16 mouse cellular contexts compared by ENCODE assay signal in the genomic region with DNA sequence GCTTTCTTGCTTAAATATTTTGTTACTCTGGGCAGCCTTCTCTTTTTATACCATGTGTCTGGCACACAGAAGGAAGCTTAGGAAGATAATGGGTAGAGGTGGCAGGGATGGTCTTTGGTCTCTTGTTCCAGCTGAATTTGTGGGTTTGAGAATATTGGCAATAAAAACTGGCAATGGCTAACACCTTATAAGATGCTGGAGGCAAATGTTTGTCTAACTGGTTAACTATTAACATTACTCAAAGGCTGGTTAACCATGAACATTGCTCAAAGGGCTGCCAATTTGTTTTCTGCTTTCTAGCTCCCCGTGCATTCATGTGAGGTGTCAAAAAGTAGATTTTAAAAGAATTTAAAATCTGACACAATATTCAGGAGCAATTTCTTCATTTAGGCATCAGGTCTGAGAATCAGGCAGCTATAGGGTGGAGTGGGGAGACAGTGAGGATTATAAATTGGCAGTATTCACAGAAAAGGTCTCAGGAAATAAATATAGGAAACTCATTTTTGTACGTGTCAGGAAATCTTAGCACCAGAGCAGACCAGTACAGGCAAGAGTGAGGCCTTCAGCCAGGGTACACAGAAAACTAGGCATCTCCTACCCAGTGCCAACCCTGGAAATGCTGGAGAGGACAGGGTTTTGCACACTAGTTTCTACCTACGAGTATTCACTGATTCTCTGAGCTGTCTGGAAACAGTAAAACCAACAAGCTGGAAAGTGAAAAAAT.
DNase-seq lines count a peak whose midpoint lies in the region; ATAC-seq and TF ChIP-seq lines count a peak whose summit lies in the region.
"Had no signal": no experiment of that assay in that cellular context is flagged by ENCODE, and none has a peak within 500 bp of the region (broad histone marks: within the 10 kb centered on the region; RNA-seq: fewer than 3 reads in every experiment).

No protein-coding gene starts in this region.

- TF ChIP-seq POLR2A in thymus, adult 2 months (IDR thresholded peaks at IDR 0.05; ENCODE audit: control insufficient read depth, extremely low read depth, insufficient read depth, low read length, poor library complexity), result no peak

- DNase-seq in hindbrain, embryonic 11.5 days (ENCODE audit: low spot score), result no peak
- DNase-seq in kidney, postnatal 10 days, result peak; percentile 16
- DNase-seq in thymus, adult 2 months, result no peak
- no peak for DNase-seq in cerebellum, postnatal 4 days (ENCODE audit: low spot score in 2 of 2)
- DNase-seq in thymus, postnatal 4 days, result no peak
- DNase-seq: adrenal gland, adult 2 months; cerebellum, adult 8-10 months; embryo, embryonic 11 days; gastrocnemius, postnatal 36 days; lung, embryonic 14.5 days had no signal

- peaks cover 4% of the 10 kb centered on the region; the same call in 1 of the 2 replicates for H3K4me1 ChIP-seq in hindbrain, embryonic 16.5 days (ENCODE audit: control insufficient read depth, insufficient read depth, low read depth, low read length)
- H3K4me1 ChIP-seq in hindbrain, embryonic 11.5 days (replicated peaks; ENCODE audit: control insufficient read depth, insufficient read depth, low read length), result no peaks in the 10 kb centered on the region
- H3K4me1 ChIP-seq in intestine, postnatal 0 days (replicated peaks; ENCODE audit: control insufficient read depth, insufficient read depth, low read length), result no peaks in the 10 kb centered on the region
- H3K4me1 ChIP-seq in neural tube, embryonic 15.5 days, result peaks cover 4% of the 10 kb centered on the region
- H3K4me1 ChIP-seq in thymus, adult 2 months (replicated peaks; ENCODE audit: control insufficient read depth, insufficient read depth, low read length), result no peaks in the 10 kb centered on the region
- H3K4me1 ChIP-seq: limb, embryonic 10.5 days had no signal

- H3K27ac ChIP-seq in hindbrain, embryonic 16.5 days (ENCODE audit: low read depth, low read length), result no peak overlapping the region
- H3K27ac ChIP-seq in hindbrain, embryonic 11.5 days (ENCODE audit: low read depth, low read length), result no peak overlapping the region
- H3K27ac ChIP-seq in intestine, postnatal 0 days (ENCODE audit: low read depth, low read length), result peak overlapping the region; percentile 50
- 0 out of 2 replicates have a peak overlapping the region, but pooled peaks have one; percentile 41 for H3K27ac ChIP-seq in neural tube, embryonic 15.5 days (replicated peaks)
- H3K27ac ChIP-seq in thymus, adult 2 months (ENCODE audit: control insufficient read depth, insufficient read depth, low read length), result no peak overlapping the region
- H3K27ac ChIP-seq: heart, embryonic 13.5 days; limb, embryonic 10.5 days had no signal

- WGBS in hindbrain, embryonic 16.5 days, result 63% methylated on average over 3 of the region's 3 CpGs
- 75% methylated on average over 3 of the region's 3 CpGs for WGBS in hindbrain, embryonic 11.5 days
- 30% methylated on average over 3 of the region's 3 CpGs for WGBS in intestine, postnatal 0 days
- 47% methylated on average over 3 of the region's 3 CpGs for WGBS in neural tube, embryonic 15.5 days
- whole genome bisulfite sequencing in thymus, adult 2 months, result 90% methylated on average over 3 of the region's 3 CpGs

- H3K9me3 ChIP-seq in hindbrain, embryonic 16.5 days (ENCODE audit: control insufficient read depth, low read length), result no peaks in the 10 kb centered on the region
- no peaks in the 10 kb centered on the region for H3K9me3 ChIP-seq in hindbrain, embryonic 11.5 days (ENCODE audit: control insufficient read depth, low read length)
- no peaks in the 10 kb centered on the region for H3K9me3 ChIP-seq in intestine, postnatal 0 days (ENCODE audit: control insufficient read depth)
- no peaks in the 10 kb centered on the region for H3K9me3 ChIP-seq in neural tube, embryonic 15.5 days (replicated peaks)
- H3K9me3 ChIP-seq: limb, embryonic 10.5 days had no signal

- no peak overlapping the region for H3K4me2 ChIP-seq in hindbrain, embryonic 16.5 days (ENCODE audit: low read length)
- no peak overlapping the region for H3K4me2 ChIP-seq in hindbrain, embryonic 11.5 days (replicated peaks; ENCODE audit: low read depth, low read length)
- peak overlapping the region; percentile 3 for H3K4me2 ChIP-seq in intestine, postnatal 0 days (replicated peaks; ENCODE audit: low read depth)
- no peak overlapping the region for H3K4me2 ChIP-seq in neural tube, embryonic 15.5 days
- H3K4me2 ChIP-seq: heart, embryonic 13.5 days; lung, embryonic 14.5 days had no signal

- H3K9ac ChIP-seq in hindbrain, embryonic 16.5 days (ENCODE audit: low read depth, low read length), result no peak overlapping the region
- no peak overlapping the region for H3K9ac ChIP-seq in hindbrain, embryonic 11.5 days (ENCODE audit: low read depth, low read length)
- no peak overlapping the region for H3K9ac ChIP-seq in intestine, postnatal 0 days (ENCODE audit: low read depth, low read length)
- H3K9ac ChIP-seq in neural tube, embryonic 15.5 days (replicated peaks), result no peak overlapping the region
- H3K9ac ChIP-seq: heart, embryonic 13.5 days; lung, embryonic 14.5 days had no signal

- peak; percentile 54; the same call in 1 of the 2 replicates for ATAC-seq in hindbrain, embryonic 16.5 days
- no peak for ATAC-seq in hindbrain, embryonic 11.5 days (ENCODE audit: low FRiP score)
- peak; percentile 57; the same call in 1 of the 2 replicates for ATAC-seq in intestine, postnatal 0 days
- ATAC-seq in neural tube, embryonic 15.5 days (ENCODE audit: low FRiP score), result peak; percentile 41; the same call in 1 of the 2 replicates
- ATAC-seq: forebrain, embryonic 16.5 days had no signal

- no peak overlapping the region for H3K4me3 ChIP-seq in hindbrain, embryonic 16.5 days (ENCODE audit: low read length)
- H3K4me3 ChIP-seq in hindbrain, embryonic 11.5 days (ENCODE audit: low read depth, low read length), result no peak overlapping the region
- no peak overlapping the region for H3K4me3 ChIP-seq in intestine, postnatal 0 days (ENCODE audit: low read depth, low read length)
- H3K4me3 ChIP-seq in neural tube, embryonic 15.5 days (replicated peaks), result no peak overlapping the region
- H3K4me3 ChIP-seq in thymus, adult 2 months (ENCODE audit: control insufficient read depth, insufficient read depth, low read length), result no peak overlapping the region
- H3K4me3 ChIP-seq: heart, embryonic 13.5 days; limb, embryonic 10.5 days had no signal

- no peaks in the 10 kb centered on the region for H3K27me3 ChIP-seq in hindbrain, embryonic 16.5 days (replicated peaks; ENCODE audit: control insufficient read depth, insufficient read depth, low read length)
- H3K27me3 ChIP-seq in hindbrain, embryonic 11.5 days (ENCODE audit: control insufficient read depth, insufficient read depth, low read length), result no peaks in the 10 kb centered on the region
- H3K27me3 ChIP-seq in intestine, postnatal 0 days (replicated peaks; ENCODE audit: control insufficient read depth, insufficient read depth, low read length), result no peaks in the 10 kb centered on the region
- no peaks in the 10 kb centered on the region for H3K27me3 ChIP-seq in neural tube, embryonic 15.5 days (replicated peaks)
- no peaks in the 10 kb centered on the region for H3K27me3 ChIP-seq in thymus, adult 2 months (ENCODE audit: control insufficient read depth, insufficient read depth, low read length)
- H3K27me3 ChIP-seq: heart, embryonic 13.5 days had no signal

- H3K36me3 ChIP-seq in hindbrain, embryonic 16.5 days (ENCODE audit: control insufficient read depth, insufficient read depth, low read length), result peaks cover 8% of the 10 kb centered on the region
- H3K36me3 ChIP-seq in hindbrain, embryonic 11.5 days (ENCODE audit: control insufficient read depth, insufficient read depth, low read length), result no peaks in the 10 kb centered on the region
- no peaks in the 10 kb centered on the region; the same call in none of the 2 replicates for H3K36me3 ChIP-seq in intestine, postnatal 0 days (ENCODE audit: control insufficient read depth, insufficient read depth)
- peaks cover 9% of the 10 kb centered on the region for H3K36me3 ChIP-seq in neural tube, embryonic 15.5 days
- H3K36me3 ChIP-seq in thymus, adult 2 months (ENCODE audit: control insufficient read depth, insufficient read depth, low read length), result no peaks in the 10 kb centered on the region
- H3K36me3 ChIP-seq: heart, embryonic 13.5 days; limb, embryonic 10.5 days had no signal

- TF ChIP-seq CTCF in intestine, postnatal 0 days (IDR thresholded peaks at IDR 0.05; ENCODE audit: low read depth), result no peak
- TF ChIP-seq CTCF in thymus, adult 2 months (IDR thresholded peaks at IDR 0.05; ENCODE audit: borderline replicate concordance, control insufficient read depth, extremely low read depth, insufficient read depth, low read length, poor library complexity), result no peak

Comparison
In these comparisons a context has a peak if more than half of its experiments do, and no peak if none do; other contexts are left out.
1. H3K27ac ChIP-seq: peak in intestine, postnatal 0 days (single experiment) and neural tube, embryonic 15.5 days (single experiment); none in hindbrain, embryonic 16.5 days (single experiment), hindbrain, embryonic 11.5 days (single experiment) and thymus, adult 2 months (single experiment).